Mouse (Mus musculus) MEL (cell line): ENCODE measurements around the gene Dynll2.

ENCODE experiments used
- CTCF ChIP-seq, 3 experiments: IDR thresholded peaks in 2 of 3; conservative IDR thresholded peaks in 1 of 3; 2 replicates each; pipeline ENCODE4 v1.5.1; 2011 to 2012; ENCODE audit warnings: low read length in 3 of 3, low read depth in 2 of 3, mild to moderate bottlenecking in 2 of 3, improper control_type of control experiment in 1 of 3, inconsistent platforms in 1 of 3, mixed read lengths in 1 of 3, moderate library complexity in 1 of 3; ENCODE audit not compliant: control insufficient read depth in 1 of 3, insufficient read depth in 1 of 3, poor library complexity in 1 of 3, severe bottlenecking in 1 of 3
- EP300 ChIP-seq, 2 experiments: IDR thresholded peaks; 2 replicates each; pipeline ENCODE4 v1.6.1; 2011; ENCODE audit warnings: improper control_type of control experiment in 2 of 2, low read length in 2 of 2, low read depth in 1 of 2, mild to moderate bottlenecking in 1 of 2
- ETS1 ChIP-seq: IDR thresholded peaks from 2 replicates; pipeline ENCODE4 v1.6.1; 2012; ENCODE audit warnings: low read depth, mild to moderate bottlenecking, inconsistent platforms, low read length, improper control_type of control experiment, moderate library complexity
- JUND ChIP-seq: IDR thresholded peaks from 2 replicates; pipeline ENCODE4 v1.6.1; 2011; ENCODE audit warnings: low read depth, mild to moderate bottlenecking, improper control_type of control experiment, low read length
- KAT2A ChIP-seq: conservative IDR thresholded peaks from 2 replicates; pipeline ENCODE4 v1.6.1; 2012; ENCODE audit warnings: low read depth, low read length, improper control_type of control experiment, inconsistent platforms
- MAX ChIP-seq: IDR thresholded peaks from 2 replicates; pipeline ENCODE4 v1.6.1; 2011; ENCODE audit warnings: low read length, improper control_type of control experiment
- POLR2A ChIP-seq, 2 experiments: IDR thresholded peaks; 2 replicates each; pipeline ENCODE4 v1.6.1; 2011 to 2012; ENCODE audit warnings: low read length in 2 of 2, mild to moderate bottlenecking in 2 of 2, control low read depth in 1 of 2, improper control_type of control experiment in 1 of 2, low read depth in 1 of 2, moderate library complexity in 1 of 2; ENCODE audit not compliant: control insufficient read depth in 1 of 2, insufficient read depth in 1 of 2, poor library complexity in 1 of 2
- RAD21 ChIP-seq: IDR thresholded peaks from 2 replicates; pipeline ENCODE4 v1.6.1; 2011; ENCODE audit warnings: mild to moderate bottlenecking, low read depth, low read length, improper control_type of control experiment
- SMC3 ChIP-seq: IDR thresholded peaks from 2 replicates; pipeline ENCODE4 v1.6.1; 2011; ENCODE audit warnings: low read depth, low read length, improper control_type of control experiment
- TBP ChIP-seq: IDR thresholded peaks from 2 replicates; pipeline ENCODE4 v1.8.0; 2011; ENCODE audit warnings: low read depth, low read length, improper control_type of control experiment
- UBTF ChIP-seq: IDR thresholded peaks from 2 replicates; pipeline ENCODE4 v1.6.1; 2012; ENCODE audit warnings: low read depth, mild to moderate bottlenecking, inconsistent platforms, low read length, improper control_type of control experiment, moderate library complexity, borderline replicate concordance; ENCODE audit not compliant: insufficient read depth
- USF1 ChIP-seq: IDR thresholded peaks from 2 replicates; pipeline ENCODE4 v1.6.1; 2014; ENCODE audit warnings: low read depth, mild to moderate bottlenecking, inconsistent platforms, low read length, improper control_type of control experiment, moderate library complexity

GRCm38 (mm10) chr11:87957066-87957465 is 30.3 kb downstream of the Dynll2 start:
- TF ChIP-seq USF1 = no peak
- TF ChIP-seq UBTF = no peak
- TF ChIP-seq RAD21 = no peak
- TF ChIP-seq MAX = no peak
- no peak for TF ChIP-seq POLR2A (IDR thresholded peaks at IDR 0.05; ENCODE audit: control insufficient read depth in 1 of 2, insufficient read depth in 1 of 2, low read depth in 1 of 2, low read length in 2 of 2, poor library complexity in 1 of 2)
- no peak for TF ChIP-seq SMC3
- TF ChIP-seq CTCF (IDR thresholded peaks at IDR 0.05 in 2 of 3, conservative IDR thresholded peaks at IDR 0.05 in 1 of 3; ENCODE audit: control insufficient read depth in 1 of 3, insufficient read depth in 1 of 3, low read depth in 2 of 3, low read length in 3 of 3, poor library complexity in 1 of 3, severe bottlenecking in 1 of 3) = no peak
- TF ChIP-seq JUND = no peak
- no peak for TF ChIP-seq TBP
- no peak for TF ChIP-seq KAT2A
- no peak for TF ChIP-seq EP300 (IDR thresholded peaks at IDR 0.05; ENCODE audit: low read depth in 1 of 2, low read length in 2 of 2)
- no peak for TF ChIP-seq ETS1
